Mouse (Mus musculus) forebrain, postnatal 0 days (tissue): ENCODE results near the gene Rap1gap. TPM values are rescaled to one million over a fixed set of nuclear protein-coding genes. Genes with fewer than 3 reads are reported as not detected.

Experiments used
- ATAC-seq: fragments of 200-750 bp; cut with Nextera tagmentation; 2 replicates; pipeline ENCODE4 v1.8.0; 2017; ENCODE audit warnings: mild to moderate bottlenecking, moderate library complexity
- DNase-seq: peaks from one replicate; pipeline ENCODE4 v3.0.0-alpha.2; 2015
- H3K27ac ChIP-seq: fragments of 300-500 bp; sonication (generic); 2 replicates; pipeline ENCODE4 v1.5.1; 2014; ENCODE audit warnings: low read depth, mild to moderate bottlenecking, antibody characterized with exemption, low read length, moderate library complexity, mixed read lengths
- H3K27me3 ChIP-seq: fragments of 300-500 bp; sonication (generic); 2 replicates; pipeline ENCODE4 v1.6.1; 2014; ENCODE audit warnings: mild to moderate bottlenecking, low read length, mixed read lengths; ENCODE audit not compliant: insufficient read depth
- H3K36me3 ChIP-seq: fragments of 300-500 bp; sonication (generic); 2 replicates; pipeline ENCODE4 v1.6.1; 2014; ENCODE audit warnings: mild to moderate bottlenecking, moderate library complexity; ENCODE audit not compliant: insufficient read depth
- H3K4me1 ChIP-seq: fragments of 300-500 bp; sonication (generic); 2 replicates; pipeline ENCODE4 v1.6.1; 2014; ENCODE audit warnings: antibody characterized with exemption; ENCODE audit not compliant: insufficient read depth
- H3K4me2 ChIP-seq: fragments of 300-500 bp; sonication (generic); 2 replicates; pipeline ENCODE4 v1.6.1; 2014; ENCODE audit warnings: low read depth, mild to moderate bottlenecking, moderate library complexity
- H3K4me3 ChIP-seq: fragments of 300-500 bp; sonication (generic); 2 replicates; pipeline ENCODE4 v1.5.1; 2014; ENCODE audit warnings: low read depth, low read length, mixed read lengths
- H3K9ac ChIP-seq: fragments of 300-500 bp; sonication (generic); 2 replicates; pipeline ENCODE4 v1.6.1; 2014; ENCODE audit warnings: mild to moderate bottlenecking
- H3K9me3 ChIP-seq: fragments of 300-500 bp; sonication (generic); 2 replicates; pipeline ENCODE4 v1.6.1; 2016; ENCODE audit warnings: low read length
- CTCF ChIP-seq: sonication (generic); IDR thresholded peaks from 2 replicates; pipeline ENCODE4 v1.5.1; 2016; ENCODE audit warnings: antibody characterized with exemption, control low read depth, low read depth
- WGBS: fragments of 180-500 bp; shearing (Covaris S2); extraction: QIAGEN DNeasy Blood & Tissue Kit; methylation state at CpG from one replicate; pipeline ENCODE4 v1.1.7; 2014; 5-methylcytosine and 5-hydroxymethylcytosine counted together
- polyA plus RNA-seq: library from polyadenylated mRNA; unstranded; fragments of >200 nt; fragmentation: Nextera tagmentation; extraction: Ambion mirVana; gene quantifications from 2 replicates; pipeline ENCODE4 v1.2.1, GENCODE M21; 2015
- total RNA-seq: library from RNA; depleted of rRNA; stranded (reverse); fragments of >200 nt; gene quantifications from 2 replicates; pipeline ENCODE4 v1.2.3, GENCODE M21; 2014

The Rap1gap gene
- total and polyA plus RNA-seq, 2 experiments from 2014 or later: 74.3 to 113 TPM

GRCm38 (mm10) chr4:137722692-137723427, 58.3 kb downstream of the Rap1gap start:
- peak; percentile 75 for ATAC-seq
- Histone ChIP-seq H3K27ac (no peak overlapping the region; the same call in 1 of the 2 replicates), H3K4me1 (0 out of 2 replicates have a peak, but pooled peaks cover 7% of the 10 kb centered on the region), H3K4me3 (no peak overlapping the region), H3K9ac (peak overlapping the region; percentile 42; the same call in 1 of the 2 replicates), H3K27me3 (no peaks in the 10 kb centered on the region), H3K9me3 (no peaks in the 10 kb centered on the region), H3K36me3 (peaks cover 11% of the 10 kb centered on the region; the same call in 1 of the 2 replicates), H3K4me2 (peak overlapping the region; percentile 34)
- WGBS: 30% methylated on average over 12 of the region's 12 CpGs
- TF ChIP-seq CTCF: peak; percentile 98
- DNase-seq: peak; percentile 92

DNA sequence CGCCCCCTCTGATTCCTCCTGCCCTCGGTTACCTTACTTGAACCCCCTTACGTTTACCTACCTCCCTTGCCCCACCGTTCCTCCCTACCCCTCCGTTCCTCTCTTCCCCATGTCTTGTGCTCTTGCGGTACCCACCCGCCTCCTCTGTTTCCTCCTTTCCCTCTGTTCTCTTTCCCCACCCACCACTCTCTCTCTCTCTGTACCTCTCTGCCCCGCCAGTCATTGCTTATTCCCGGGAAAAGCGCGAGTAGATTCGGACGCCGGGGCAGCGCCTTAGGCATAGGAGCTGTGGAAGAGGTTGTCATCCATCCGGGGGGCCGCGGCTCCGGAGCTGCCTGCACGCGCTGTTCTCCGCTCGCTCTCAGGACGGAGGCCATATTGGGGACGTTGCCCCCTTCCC, 59.0 kb downstream of the Rap1gap start:
- Histone ChIP-seq H3K4me3 (no peak overlapping the region), H3K9me3 (no peaks in the 10 kb centered on the region), H3K27ac (no peak overlapping the region), H3K9ac (peak overlapping the region; percentile 33; the same call in 1 of the 2 replicates), H3K27me3 (no peaks in the 10 kb centered on the region), H3K36me3 (peaks cover 9% of the 10 kb centered on the region; the same call in 1 of the 2 replicates), H3K4me2 (peak overlapping the region; percentile 34), H3K4me1 (peaks cover 12% of the 10 kb centered on the region; the same call in 1 of the 2 replicates)
- DNase-seq: no peak
- 43% methylated on average over 25 of the region's 25 CpGs for WGBS
- no peak for TF ChIP-seq CTCF
- no peak for ATAC-seq

GRCm38 (mm10) chr4:137724212-137724611, 59.7 kb downstream of the Rap1gap start:
- no peak overlapping the region for H3K4me2 ChIP-seq
- DNase-seq: no peak
- no peak for ATAC-seq
- no peaks in the 10 kb centered on the region for H3K27me3 ChIP-seq
- peaks cover 11% of the 10 kb centered on the region; the same call in 1 of the 2 replicates for H3K4me1 ChIP-seq
- no peaks in the 10 kb centered on the region for H3K9me3 ChIP-seq
- H3K36me3 ChIP-seq: peaks cover 9% of the 10 kb centered on the region; the same call in 1 of the 2 replicates
- H3K27ac ChIP-seq: no peak overlapping the region
- WGBS: 53% methylated on average over 11 of the region's 11 CpGs
- H3K4me3 ChIP-seq: no peak overlapping the region
- no peak overlapping the region for H3K9ac ChIP-seq
- TF ChIP-seq CTCF: no peak

DNA sequence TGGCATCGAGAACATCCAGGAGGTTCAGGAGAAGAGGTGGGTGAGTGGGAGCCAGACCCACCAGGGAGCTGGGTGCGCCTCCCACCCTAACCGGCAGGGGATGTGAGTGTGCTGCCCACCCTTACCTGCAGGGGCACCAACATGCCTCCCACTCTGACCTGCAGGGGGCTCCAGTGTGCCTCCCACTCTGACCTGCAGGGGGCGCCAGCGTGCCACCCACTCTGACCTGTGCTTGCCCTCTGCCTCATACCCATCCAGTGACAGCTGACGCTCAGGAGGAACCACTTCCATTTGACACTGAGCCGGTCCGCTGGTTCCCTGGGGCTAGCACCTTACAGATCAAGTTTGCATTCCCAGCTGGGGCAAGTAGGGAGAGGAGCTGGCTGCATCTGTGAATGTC, 60.2 kb downstream of the Rap1gap start:
- DNase-seq: no peak
- H3K4me1 ChIP-seq: peaks cover 11% of the 10 kb centered on the region; the same call in 1 of the 2 replicates
- TF ChIP-seq CTCF: peak; percentile 93
- peaks cover 9% of the 10 kb centered on the region; the same call in 1 of the 2 replicates for H3K36me3 ChIP-seq
- H3K27ac ChIP-seq: no peak overlapping the region
- WGBS: 66% methylated on average over 8 of the region's 8 CpGs
- H3K4me2 ChIP-seq: no peak overlapping the region
- no peak for ATAC-seq
- no peak overlapping the region for H3K9ac ChIP-seq
- no peaks in the 10 kb centered on the region for H3K9me3 ChIP-seq
- no peak overlapping the region for H3K4me3 ChIP-seq
- no peaks in the 10 kb centered on the region for H3K27me3 ChIP-seq

DNA sequence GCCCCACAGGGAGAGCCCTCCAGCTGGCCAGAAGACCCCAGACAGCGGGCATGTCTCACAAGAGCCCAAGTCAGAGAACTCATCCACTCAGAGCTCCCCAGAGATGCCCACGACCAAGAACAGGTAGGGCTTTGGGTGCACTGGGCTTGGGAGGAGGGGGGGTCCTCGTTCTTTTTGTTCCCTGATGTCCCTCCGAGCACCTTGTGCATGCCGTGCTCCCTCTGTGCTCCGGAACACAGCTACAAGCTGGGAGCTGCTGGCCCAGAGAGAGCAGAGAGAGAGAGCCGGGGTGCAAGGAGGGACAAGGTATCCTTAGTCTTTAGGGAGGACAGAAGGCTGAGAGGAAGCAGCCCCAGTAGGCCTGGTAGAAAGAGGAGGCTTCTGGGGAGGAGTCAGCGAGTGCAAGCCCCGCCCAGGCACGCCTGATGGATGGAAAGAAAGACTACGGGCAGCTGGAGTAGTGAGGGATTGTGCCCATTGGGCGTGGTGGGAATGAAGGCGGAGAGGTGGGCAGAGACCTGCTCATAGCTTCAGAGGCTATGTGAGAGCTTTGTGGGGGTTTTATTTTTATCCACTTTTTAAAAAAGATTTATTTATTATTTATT, 61.1 kb downstream of the Rap1gap start:
- H3K9me3 ChIP-seq: no peaks in the 10 kb centered on the region
- 75% methylated on average over 13 of the region's 13 CpGs for WGBS
- H3K9ac ChIP-seq: no peak overlapping the region
- H3K4me3 ChIP-seq: no peak overlapping the region
- no peak overlapping the region for H3K27ac ChIP-seq
- ATAC-seq (no peak), DNase-seq (no peak)
- TF ChIP-seq CTCF: no peak
- H3K4me1 ChIP-seq: peaks cover 11% of the 10 kb centered on the region; the same call in 1 of the 2 replicates
- H3K36me3 ChIP-seq: peaks cover 9% of the 10 kb centered on the region; the same call in 1 of the 2 replicates
- H3K4me2 ChIP-seq: no peak overlapping the region
- no peaks in the 10 kb centered on the region for H3K27me3 ChIP-seq

DNA sequence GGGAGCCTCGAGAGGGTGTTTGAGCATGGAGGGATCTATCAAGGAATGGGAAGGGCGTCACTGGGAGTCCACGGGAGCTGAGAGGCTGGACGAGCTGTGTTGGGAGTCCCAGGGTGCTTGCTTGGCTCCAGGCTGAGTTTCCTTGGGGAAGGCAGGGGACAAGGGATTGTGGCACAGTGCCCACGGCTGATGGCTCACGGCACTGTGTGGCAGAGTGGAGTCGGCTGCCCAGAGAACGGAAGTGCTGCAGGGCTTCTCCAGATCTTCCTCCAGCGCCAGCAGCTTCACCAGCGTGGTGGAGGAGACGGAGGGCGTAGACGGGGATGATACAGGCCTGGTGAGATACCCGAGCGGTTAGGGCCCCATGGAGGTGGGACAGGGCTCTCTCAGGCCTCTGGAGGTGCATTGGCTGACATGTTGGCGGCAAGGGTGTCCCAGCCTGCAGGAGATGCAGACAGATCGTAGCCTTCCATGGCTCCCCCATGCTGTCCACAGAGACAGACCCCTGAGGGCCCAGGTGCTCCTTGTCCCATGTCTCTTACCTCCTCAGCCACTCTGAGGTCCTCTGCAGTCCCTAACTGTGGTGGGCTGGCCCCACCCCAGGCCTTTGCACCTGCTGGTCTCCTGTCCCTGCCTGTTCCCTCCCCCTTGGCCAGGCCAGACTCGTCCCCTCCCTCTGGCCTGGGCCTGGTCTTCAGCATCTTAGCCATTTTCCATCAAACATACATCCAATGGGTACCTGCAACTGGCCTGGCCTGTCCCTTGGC, 62.4 kb downstream of the Rap1gap start:
- H3K36me3 ChIP-seq: peaks cover 6% of the 10 kb centered on the region; the same call in 1 of the 2 replicates
- no peak overlapping the region for H3K27ac ChIP-seq
- peaks cover 11% of the 10 kb centered on the region; the same call in 1 of the 2 replicates for H3K4me1 ChIP-seq
- H3K9me3 ChIP-seq: no peaks in the 10 kb centered on the region
- ATAC-seq (no peak), DNase-seq (peak; percentile 29)
- no peak for TF ChIP-seq CTCF
- H3K9ac ChIP-seq: no peak overlapping the region
- H3K27me3 ChIP-seq: no peaks in the 10 kb centered on the region
- no peak overlapping the region for H3K4me3 ChIP-seq
- 67% methylated on average over 18 of the region's 18 CpGs for WGBS
- no peak overlapping the region for H3K4me2 ChIP-seq
